Mouse (Mus musculus): ENCODE data around the gene Elmo3.

- TF ChIP-seq GATA1 (IDR thresholded peaks at IDR 0.05; ENCODE audit: borderline replicate concordance, low read length) = no peak
- no peak for TF ChIP-seq FLI1 (IDR thresholded peaks at IDR 0.05; ENCODE audit: low read length)
These were observed 24.9 kb downstream of the Elmo3 start for GRCm38 (mm10) chr8:105330325-105330724.
